Mouse (Mus musculus): Measurements from ENCODE around the gene Ttc7b. TPM values are rescaled to one million over a fixed set of nuclear protein-coding genes. Genes with fewer than 3 reads are reported as not detected.

Gene Ttc7b
- total RNA-seq, 2 experiments from 2014 or later, result 229 to 246 TPM

GRCm38 (mm10) chr12:100528246-100528645 is 7.6 kb upstream of the Ttc7b start:
- intact Hi-C loops (cut with DNase I), result no loop called here

GRCm38 (mm10) chr12:100527753-100528152 is 7.1 kb upstream of the Ttc7b start:
- DNase-seq (ENCODE audit: low spot score in 2 of 2), result peak; percentile 79
- intact Hi-C loops (cut with DNase I), result no loop called here

More at GRCm38 (mm10) chr12:100528246-100528645, 7.6 kb upstream of the Ttc7b start:
- DNase-seq (ENCODE audit: low spot score in 2 of 2), result no peak

GRCm38 (mm10) chr12:100527241-100527640 is 6.6 kb upstream of the Ttc7b start:
- intact Hi-C loops (cut with DNase I), result no loop called here
- DNase-seq (ENCODE audit: low spot score in 2 of 2), result no peak

- DNase-seq (ENCODE audit: low spot score in 2 of 2), result no peak
- intact Hi-C loops (cut with DNase I), result no loop called here
These were observed 5.3 kb upstream of the Ttc7b start for GRCm38 (mm10) chr12:100525939-100526338.

- peak; percentile 64 to 66 for DNase-seq (ENCODE audit: low spot score in 2 of 2)
- intact Hi-C loops (cut with DNase I), result loop anchor here (5.0 kb wide), 1 partner anchor 333 kb away; no protein-coding TSS in a partner anchor
These were observed 391 bp downstream of the Ttc7b start for GRCm38 (mm10) chr12:100520077-100520793.

GRCm38 (mm10) chr12:100519684-100520076 is 946 bp downstream of the Ttc7b start:
- intact Hi-C loops (cut with DNase I), result loop anchor here (5.0 kb wide), 1 partner anchor 332 kb away; no protein-coding TSS in a partner anchor
- DNase-seq (ENCODE audit: low spot score in 2 of 2), result no peak

- intact Hi-C loops (cut with DNase I), result no loop called here
- DNase-seq (ENCODE audit: low spot score in 2 of 2), result no peak
These were observed 3.3 kb downstream of the Ttc7b start for GRCm38 (mm10) chr12:100517371-100517770.

- intact Hi-C loops (cut with DNase I), result no loop called here
These were observed 4.3 kb downstream of the Ttc7b start for GRCm38 (mm10) chr12:100516161-100516838.

GRCm38 (mm10) chr12:100515493-100515892 is 5.1 kb downstream of the Ttc7b start:
- intact Hi-C loops (cut with DNase I), result no loop called here
- DNase-seq (ENCODE audit: low spot score in 2 of 2), result no peak

More at GRCm38 (mm10) chr12:100516161-100516838, 4.3 kb downstream of the Ttc7b start:
- no peak for DNase-seq (ENCODE audit: low spot score in 2 of 2)

- no peak for DNase-seq (ENCODE audit: low spot score in 2 of 2)
- intact Hi-C loops (cut with DNase I), result no loop called here
These were observed 6.0 kb downstream of the Ttc7b start for GRCm38 (mm10) chr12:100514611-100515010.

GRCm38 (mm10) chr12:100513131-100513530 is 7.5 kb downstream of the Ttc7b start:
- intact Hi-C loops (cut with DNase I), result no loop called here
- DNase-seq (ENCODE audit: low spot score in 2 of 2), result no peak

GRCm38 (mm10) chr12:100512641-100513040 is 8.0 kb downstream of the Ttc7b start:
- intact Hi-C loops (cut with DNase I), result no loop called here
- no peak for DNase-seq (ENCODE audit: low spot score in 2 of 2)

- intact Hi-C loops (cut with DNase I), result no loop called here
These were observed 10.9 kb downstream of the Ttc7b start for GRCm38 (mm10) chr12:100509615-100510282.

GRCm38 (mm10) chr12:100508668-100509067 is 12.0 kb downstream of the Ttc7b start:
- no peak for DNase-seq (ENCODE audit: low spot score in 2 of 2)
- intact Hi-C loops (cut with DNase I), result no loop called here

More at GRCm38 (mm10) chr12:100509615-100510282, 10.9 kb downstream of the Ttc7b start:
- DNase-seq (ENCODE audit: low spot score in 2 of 2), result no peak

GRCm38 (mm10) chr12:100505484-100505883 is 15.1 kb downstream of the Ttc7b start:
- intact Hi-C loops (cut with DNase I), result no loop called here
- DNase-seq (ENCODE audit: low spot score in 2 of 2), result no peak

- DNase-seq (ENCODE audit: low spot score in 2 of 2), result no peak
- intact Hi-C loops (cut with DNase I), result no loop called here
These were observed 16.0 kb downstream of the Ttc7b start for GRCm38 (mm10) chr12:100504585-100504984.

- intact Hi-C loops (cut with DNase I), result no loop called here
These were observed 17.0 kb downstream of the Ttc7b start for GRCm38 (mm10) chr12:100503659-100504058.

GRCm38 (mm10) chr12:100502544-100502943 is 18.1 kb downstream of the Ttc7b start:
- DNase-seq (ENCODE audit: low spot score in 2 of 2), result no peak

More at GRCm38 (mm10) chr12:100503659-100504058, 17.0 kb downstream of the Ttc7b start:
- DNase-seq (ENCODE audit: low spot score in 2 of 2), result no peak

GRCm38 (mm10) chr12:100501261-100501660 is 19.4 kb downstream of the Ttc7b start:
- DNase-seq (ENCODE audit: low spot score in 2 of 2), result no peak
- intact Hi-C loops (cut with DNase I), result no loop called here

More at GRCm38 (mm10) chr12:100502544-100502943, 18.1 kb downstream of the Ttc7b start:
- intact Hi-C loops (cut with DNase I), result no loop called here

- no peak for DNase-seq (ENCODE audit: low spot score in 2 of 2)
- intact Hi-C loops (cut with DNase I), result no loop called here
These were observed 21.2 kb downstream of the Ttc7b start for GRCm38 (mm10) chr12:100499469-100499868.
